Mouse (Mus musculus): ENCODE results near the gene Rinl. TPM values are rescaled to one million over a fixed set of nuclear protein-coding genes. Genes with fewer than 3 reads are reported as not detected.

Rinl gene
- total RNA-seq, 1 experiment: 17.2 TPM

GRCm38 (mm10) chr7:28808221-28808941, 19.6 kb downstream of the Rinl start, which contains the start of gene Hnrnpl:
TSS of gene Hnrnpl (plus strand) at chr7:28808541.
- H3K4me3 ChIP-seq (ENCODE audit: insufficient read depth in 1 of 2, low read depth in 1 of 2, low read length in 2 of 2, poor library complexity in 1 of 2, severe bottlenecking in 1 of 2): peak within 1 kb of the TSS; percentile 88 to 97
- in situ Hi-C loops (cut with MboI; ENCODE audit: low sequenced_read_pairs in 2 of 2, unreplicated experiment in 2 of 2): no loop called here
- no peaks in the 10 kb centered on the region for H3K9me3 ChIP-seq (ENCODE audit: control insufficient read depth, insufficient read depth, low read depth, low read length)
- H3K36me3 ChIP-seq (ENCODE audit: control insufficient read depth, insufficient read depth, low read length, poor library complexity, severe bottlenecking): peaks cover 16% of the 10 kb centered on the region
- peak within 1 kb of the TSS; percentile 97 for H3K9ac ChIP-seq (ENCODE audit: insufficient read depth, low read depth, low read length, poor library complexity, severe bottlenecking)
- H3K27ac ChIP-seq (ENCODE audit: insufficient read depth, low read depth, low read length, poor library complexity, severe bottlenecking): peak within 1 kb of the TSS; percentile 98
- DNase-seq (ENCODE audit: low read depth, low spot score): no peak
- no peak for TF ChIP-seq MAFK (IDR thresholded peaks at IDR 0.05; ENCODE audit: insufficient read depth, low read depth, low read length)
- TF ChIP-seq ZNF384 (IDR thresholded peaks at IDR 0.05; ENCODE audit: low read depth, low read length): no peak
- TF ChIP-seq ZC3H11A (IDR thresholded peaks at IDR 0.05; ENCODE audit: borderline replicate concordance, low read depth, low read length): no peak
- no peak for TF ChIP-seq HCFC1 (IDR thresholded peaks at IDR 0.05; ENCODE audit: borderline replicate concordance, insufficient read depth, low read length)
- no peak for TF ChIP-seq CHD2 (IDR thresholded peaks at IDR 0.05; ENCODE audit: low read depth, low read length)
- peaks cover 6 to 15% of the 10 kb centered on the region in 2 experiments for H3K4me1 ChIP-seq (ENCODE audit: control insufficient read depth in 2 of 2, insufficient read depth in 2 of 2, low read length in 2 of 2, poor library complexity in 1 of 2)

- peak overlapping the region; percentile 88 to 97 for H3K4me3 ChIP-seq (ENCODE audit: insufficient read depth in 1 of 2, low read depth in 1 of 2, low read length in 2 of 2, poor library complexity in 1 of 2, severe bottlenecking in 1 of 2)
- H3K36me3 ChIP-seq (ENCODE audit: control insufficient read depth, insufficient read depth, low read length, poor library complexity, severe bottlenecking): peaks cover 22% of the 10 kb centered on the region
- H3K9me3 ChIP-seq (ENCODE audit: control insufficient read depth, insufficient read depth, low read depth, low read length): no peaks in the 10 kb centered on the region
- H3K9ac ChIP-seq (ENCODE audit: insufficient read depth, low read depth, low read length, poor library complexity, severe bottlenecking): peak overlapping the region; percentile 97
- TF ChIP-seq ZNF384 (IDR thresholded peaks at IDR 0.05; ENCODE audit: low read depth, low read length) (no peak), HCFC1 (IDR thresholded peaks at IDR 0.05; ENCODE audit: borderline replicate concordance, insufficient read depth, low read length) (no peak), CHD2 (IDR thresholded peaks at IDR 0.05; ENCODE audit: low read depth, low read length) (no peak), ZC3H11A (IDR thresholded peaks at IDR 0.05; ENCODE audit: borderline replicate concordance, low read depth, low read length) (no peak), MAFK (IDR thresholded peaks at IDR 0.05; ENCODE audit: insufficient read depth, low read depth, low read length) (no peak)
- peak overlapping the region; percentile 98 for H3K27ac ChIP-seq (ENCODE audit: insufficient read depth, low read depth, low read length, poor library complexity, severe bottlenecking)
- peaks cover 2 to 16% of the 10 kb centered on the region in 2 experiments; a peak in 3 of 4 replicates for H3K4me1 ChIP-seq (ENCODE audit: control insufficient read depth in 2 of 2, insufficient read depth in 2 of 2, low read length in 2 of 2, poor library complexity in 1 of 2)
- in situ Hi-C loops (cut with MboI; ENCODE audit: low sequenced_read_pairs in 2 of 2, unreplicated experiment in 2 of 2): no loop called here
- DNase-seq (ENCODE audit: low read depth, low spot score): peak; percentile 79
These were observed 20.2 kb downstream of the Rinl start for GRCm38 (mm10) chr7:28808957-28809393.

GRCm38 (mm10) chr7:28809401-28810089, 20.8 kb downstream of the Rinl start:
- Histone ChIP-seq H3K4me3 (ENCODE audit: insufficient read depth in 1 of 2, low read depth in 1 of 2, low read length in 2 of 2, poor library complexity in 1 of 2, severe bottlenecking in 1 of 2) (peak overlapping the region; percentile 88 to 97), H3K36me3 (ENCODE audit: control insufficient read depth, insufficient read depth, low read length, poor library complexity, severe bottlenecking) (peaks cover 27% of the 10 kb centered on the region), H3K27ac (ENCODE audit: insufficient read depth, low read depth, low read length, poor library complexity, severe bottlenecking) (peak overlapping the region; percentile 98), H3K4me1 (ENCODE audit: control insufficient read depth in 2 of 2, insufficient read depth in 2 of 2, low read length in 2 of 2, poor library complexity in 1 of 2) (peaks cover 1 to 16% of the 10 kb centered on the region in 2 experiments; a peak in 2 of 4 replicates), H3K9me3 (ENCODE audit: control insufficient read depth, insufficient read depth, low read depth, low read length) (no peaks in the 10 kb centered on the region), H3K9ac (ENCODE audit: insufficient read depth, low read depth, low read length, poor library complexity, severe bottlenecking) (peak overlapping the region; percentile 97)
- 0 out of 2 replicates have a peak, but pooled peaks have one; percentile 10 for TF ChIP-seq HCFC1 (IDR thresholded peaks at IDR 0.05; ENCODE audit: borderline replicate concordance, insufficient read depth, low read length)
- TF ChIP-seq ZC3H11A (IDR thresholded peaks at IDR 0.05; ENCODE audit: borderline replicate concordance, low read depth, low read length): no peak
- no peak for DNase-seq (ENCODE audit: low read depth, low spot score)
- in situ Hi-C loops (cut with MboI; ENCODE audit: low sequenced_read_pairs in 2 of 2, unreplicated experiment in 2 of 2): no loop called here

- H3K9ac ChIP-seq (ENCODE audit: insufficient read depth, low read depth, low read length, poor library complexity, severe bottlenecking): peak overlapping the region; percentile 100
- peaks cover 35% of the 10 kb centered on the region for H3K36me3 ChIP-seq (ENCODE audit: control insufficient read depth, insufficient read depth, low read length, poor library complexity, severe bottlenecking)
- H3K4me1 ChIP-seq (ENCODE audit: control insufficient read depth in 2 of 2, insufficient read depth in 2 of 2, low read length in 2 of 2, poor library complexity in 1 of 2): peaks cover 1 to 16% of the 10 kb centered on the region in 2 experiments; a peak in 3 of 4 replicates
- TF ChIP-seq HCFC1 (IDR thresholded peaks at IDR 0.05; ENCODE audit: borderline replicate concordance, insufficient read depth, low read length): peak; percentile 14; the same call in 1 of the 2 replicates
- TF ChIP-seq ZNF384 (IDR thresholded peaks at IDR 0.05; ENCODE audit: low read depth, low read length): no peak
- no peak for TF ChIP-seq ZC3H11A (IDR thresholded peaks at IDR 0.05; ENCODE audit: borderline replicate concordance, low read depth, low read length)
- peak; percentile 95 for TF ChIP-seq CHD2 (IDR thresholded peaks at IDR 0.05; ENCODE audit: low read depth, low read length)
- TF ChIP-seq MAFK (IDR thresholded peaks at IDR 0.05; ENCODE audit: insufficient read depth, low read depth, low read length): 0 out of 2 replicates have a peak, but pooled peaks have one; percentile 1
- H3K9me3 ChIP-seq (ENCODE audit: control insufficient read depth, insufficient read depth, low read depth, low read length): no peaks in the 10 kb centered on the region
- DNase-seq (ENCODE audit: low read depth, low spot score): peak; percentile 100
- H3K27ac ChIP-seq (ENCODE audit: insufficient read depth, low read depth, low read length, poor library complexity, severe bottlenecking): peak overlapping the region; percentile 99
- in situ Hi-C loops (cut with MboI; ENCODE audit: low sequenced_read_pairs in 2 of 2, unreplicated experiment in 2 of 2): no loop called here
- peak overlapping the region; percentile 88 to 97 for H3K4me3 ChIP-seq (ENCODE audit: insufficient read depth in 1 of 2, low read depth in 1 of 2, low read length in 2 of 2, poor library complexity in 1 of 2, severe bottlenecking in 1 of 2)
These were observed 21.6 kb downstream of the Rinl start for GRCm38 (mm10) chr7:28810107-28811066.
